Mouse (Mus musculus) heart, embryonic 11.5 days (tissue): ENCODE measurements around the gene Paf1. TPM values are rescaled to one million over a fixed set of nuclear protein-coding genes. Genes with fewer than 3 reads are reported as not detected.

Experiments
- ATAC-seq: fragments of 200-750 bp; cut with Nextera tagmentation; replicated peaks from 2 replicates; pipeline ENCODE4 v1.8.0; 2017; ENCODE audit warnings: moderate library complexity; ENCODE audit not compliant: insufficient number of reproducible peaks, low FRiP score, low TSS enrichment
- H3K27ac ChIP-seq: fragments of 300-500 bp; sonication (generic); 2 replicates; pipeline ENCODE4 v1.5.1; 2014; ENCODE audit warnings: mild to moderate bottlenecking, low read depth, low read length
- H3K27me3 ChIP-seq: fragments of 300-500 bp; sonication (generic); 2 replicates; pipeline ENCODE4 v1.6.1; 2014; ENCODE audit warnings: mild to moderate bottlenecking, low read length, mixed read lengths; ENCODE audit not compliant: control insufficient read depth, insufficient read depth
- H3K36me3 ChIP-seq: fragments of 300-500 bp; sonication (generic); 2 replicates; pipeline ENCODE4 v1.6.1; 2014; ENCODE audit warnings: mild to moderate bottlenecking, low read length, moderate library complexity, mixed read lengths; ENCODE audit not compliant: control insufficient read depth, insufficient read depth
- H3K4me1 ChIP-seq: fragments of 300-500 bp; sonication (generic); 2 replicates; pipeline ENCODE4 v1.6.1; 2014; ENCODE audit warnings: low read length; ENCODE audit not compliant: control insufficient read depth, insufficient read depth
- H3K4me2 ChIP-seq: fragments of 300-500 bp; sonication (generic); 2 replicates; pipeline ENCODE4 v1.6.1; 2014; ENCODE audit warnings: mild to moderate bottlenecking, moderate library complexity
- H3K4me3 ChIP-seq: fragments of 300-500 bp; sonication (generic); 2 replicates; pipeline ENCODE4 v1.5.1; 2014; ENCODE audit warnings: low read depth, low read length
- H3K9ac ChIP-seq: fragments of 300-500 bp; sonication (generic); 2 replicates; pipeline ENCODE4 v1.6.1; 2014; ENCODE audit warnings: mild to moderate bottlenecking, low read depth, low read length, moderate library complexity
- H3K9me3 ChIP-seq: fragments of 300-500 bp; sonication (generic); replicated peaks from 2 replicates; pipeline ENCODE4 v1.6.1; 2016; ENCODE audit warnings: low read length; ENCODE audit not compliant: control insufficient read depth
- WGBS: fragments of 180-500 bp; shearing (Covaris S2); extraction: QIAGEN DNeasy Blood & Tissue Kit; methylation state at CpG from one replicate; pipeline ENCODE4 v1.1.7; 2014; ENCODE audit not compliant: insufficient replicate concordance; 5-methylcytosine and 5-hydroxymethylcytosine counted together
- polyA plus RNA-seq: library from polyadenylated mRNA; unstranded; fragments of >200 nt; fragmentation: Nextera tagmentation; extraction: Ambion mirVana; gene quantifications from 2 replicates; pipeline ENCODE4 v1.2.1, GENCODE M21; 2014

Paf1 gene
- polyA plus RNA-seq, 1 experiment from 2014 or later = 70.2 TPM

- no peak overlapping the region for H3K9ac ChIP-seq
- ATAC-seq = peak; percentile 27; the same call in 1 of the 2 replicates
- WGBS = 100% methylated on average over 1 of the region's 1 CpGs
- no peak overlapping the region for H3K4me3 ChIP-seq
- no peaks in the 10 kb centered on the region for H3K27me3 ChIP-seq
- H3K27ac ChIP-seq = no peak overlapping the region
- H3K36me3 ChIP-seq = peaks cover 50% of the 10 kb centered on the region
- H3K4me2 ChIP-seq = no peak overlapping the region
- no peaks in the 10 kb centered on the region for H3K9me3 ChIP-seq
- H3K4me1 ChIP-seq = no peaks in the 10 kb centered on the region
These were observed 8.3 kb downstream of the Paf1 start for GRCm38 (mm10) chr7:28401030-28401429.

GRCm38 (mm10) chr7:28401942-28402341 lies 9.2 kb downstream of the Paf1 start:
- Histone ChIP-seq H3K27me3 (no peaks in the 10 kb centered on the region), H3K4me1 (no peaks in the 10 kb centered on the region), H3K4me2 (no peak overlapping the region), H3K9ac (no peak overlapping the region), H3K9me3 (no peaks in the 10 kb centered on the region), H3K36me3 (peaks cover 56% of the 10 kb centered on the region), H3K4me3 (no peak overlapping the region), H3K27ac (no peak overlapping the region)
- ATAC-seq = no peak
- 64% methylated on average over 3 of the region's 3 CpGs for WGBS

GRCm38 (mm10) chr7:28410841-28411475 lies 18.2 kb downstream of the Paf1 start:
- Histone ChIP-seq H3K27me3 (no peaks in the 10 kb centered on the region), H3K9ac (no peak overlapping the region), H3K36me3 (peaks cover 30% of the 10 kb centered on the region), H3K4me2 (no peak overlapping the region), H3K9me3 (no peaks in the 10 kb centered on the region), H3K4me1 (no peaks in the 10 kb centered on the region), H3K27ac (no peak overlapping the region), H3K4me3 (no peak overlapping the region)
- 85% methylated on average over 3 of the region's 3 CpGs for whole genome bisulfite sequencing
- ATAC-seq = no peak

- H3K27ac ChIP-seq = no peak overlapping the region
- no peaks in the 10 kb centered on the region for H3K4me1 ChIP-seq
- H3K4me2 ChIP-seq = no peak overlapping the region
- WGBS = 86% methylated on average over 4 of the region's 4 CpGs
- no peak for ATAC-seq
- no peaks in the 10 kb centered on the region for H3K9me3 ChIP-seq
- H3K36me3 ChIP-seq = peaks cover 20% of the 10 kb centered on the region
- H3K27me3 ChIP-seq = no peaks in the 10 kb centered on the region
- no peak overlapping the region for H3K4me3 ChIP-seq
- no peak overlapping the region for H3K9ac ChIP-seq
These were observed 20.1 kb downstream of the Paf1 start for GRCm38 (mm10) chr7:28412826-28413225.

DNA sequence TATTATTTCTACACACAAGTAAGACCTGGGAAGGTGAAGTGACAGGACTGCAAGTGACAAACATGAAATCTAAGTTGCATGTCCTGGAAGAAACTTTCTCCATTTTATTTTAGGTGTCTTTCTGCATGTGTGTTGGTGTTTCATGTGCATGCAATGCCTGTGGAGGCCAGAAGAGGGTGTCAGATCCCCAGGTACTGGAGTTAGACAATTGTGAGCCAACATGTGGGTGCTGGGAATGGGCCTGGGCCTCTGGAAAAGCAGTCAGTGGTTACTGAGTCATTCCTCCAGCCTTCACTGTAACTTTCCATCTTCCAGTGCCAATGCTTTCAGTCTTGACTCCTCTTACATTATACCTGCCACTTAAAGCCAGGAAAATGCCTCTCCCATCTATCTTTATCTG lies 24.6 kb downstream of the Paf1 start:
- Histone ChIP-seq H3K9me3 (no peaks in the 10 kb centered on the region), H3K36me3 (peaks cover 28% of the 10 kb centered on the region), H3K4me1 (no peaks in the 10 kb centered on the region), H3K9ac (no peak overlapping the region), H3K27ac (no peak overlapping the region), H3K4me3 (no peak overlapping the region), H3K27me3 (no peaks in the 10 kb centered on the region), H3K4me2 (no peak overlapping the region)
- no peak for ATAC-seq

DNA sequence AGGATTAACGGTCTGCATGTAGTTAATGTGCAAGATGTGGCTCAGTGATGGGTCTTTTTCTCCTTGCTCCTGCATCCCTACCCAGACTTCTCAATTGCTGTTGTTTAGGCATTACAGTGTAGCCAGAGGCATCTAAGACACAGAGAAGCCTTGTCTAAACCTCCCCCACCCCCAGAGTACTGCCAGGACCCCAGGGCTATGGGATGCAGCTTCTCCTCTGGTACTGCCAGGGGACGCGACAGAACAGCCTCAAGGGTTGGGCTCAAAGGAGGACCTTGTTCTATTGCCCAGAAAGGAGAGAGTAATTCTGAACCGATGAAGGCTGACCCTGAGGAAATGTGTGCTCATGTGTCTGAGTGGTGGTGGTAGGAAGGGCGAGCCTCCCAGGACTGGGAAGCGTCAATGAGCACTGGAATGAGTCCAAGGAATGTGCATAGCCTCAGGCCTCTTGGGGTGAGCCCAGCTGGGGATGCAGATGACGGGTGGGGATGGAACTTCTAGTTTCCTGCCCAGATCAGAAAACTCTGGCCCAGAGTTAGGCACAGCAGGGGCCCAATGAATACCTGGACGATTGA lies 25.4 kb downstream of the Paf1 start:
- no peaks in the 10 kb centered on the region for H3K27me3 ChIP-seq

GRCm38 (mm10) chr7:28419416-28419815 lies 26.7 kb downstream of the Paf1 start:
- Histone ChIP-seq H3K36me3 (peaks cover 26% of the 10 kb centered on the region), H3K9ac (no peak overlapping the region), H3K4me3 (no peak overlapping the region), H3K4me2 (no peak overlapping the region), H3K4me1 (no peaks in the 10 kb centered on the region), H3K27ac (no peak overlapping the region), H3K27me3 (no peaks in the 10 kb centered on the region), H3K9me3 (no peaks in the 10 kb centered on the region)
- ATAC-seq = no peak
- 96% methylated on average over 2 of the region's 2 CpGs for WGBS

More for the DNA sequence above, 25.4 kb downstream of the Paf1 start:
- ATAC-seq = peak; percentile 31; the same call in 1 of the 2 replicates
- H3K36me3 ChIP-seq = peaks cover 33% of the 10 kb centered on the region
- H3K27ac ChIP-seq = no peak overlapping the region
- H3K9ac ChIP-seq = no peak overlapping the region
- H3K9me3 ChIP-seq = no peaks in the 10 kb centered on the region
- WGBS = 69% methylated on average over 8 of the region's 8 CpGs
- H3K4me1 ChIP-seq = no peaks in the 10 kb centered on the region
- H3K4me3 ChIP-seq = no peak overlapping the region
- no peak overlapping the region for H3K4me2 ChIP-seq

DNA sequence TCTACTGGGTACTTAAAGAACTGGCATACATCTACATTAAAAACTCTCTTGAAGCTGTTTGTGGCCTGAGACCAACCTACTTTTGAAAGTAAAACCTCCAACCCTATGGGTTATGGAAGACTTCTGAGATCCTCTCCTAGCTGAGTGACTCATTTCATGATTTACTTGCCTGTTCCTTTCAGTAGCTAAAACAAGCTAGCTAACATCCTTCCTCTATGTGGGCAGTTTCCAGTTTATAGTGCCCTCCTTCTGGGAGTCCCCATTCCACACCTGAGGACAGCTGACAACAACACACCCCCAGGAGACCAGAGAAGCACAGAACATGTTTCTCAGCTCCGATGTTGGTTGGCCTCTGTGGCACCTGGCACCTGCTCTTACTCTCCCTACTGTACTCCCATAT lies 30.3 kb downstream of the Paf1 start:
- H3K36me3 ChIP-seq = peaks cover 16% of the 10 kb centered on the region
- H3K9me3 ChIP-seq = no peaks in the 10 kb centered on the region
- no peak overlapping the region for H3K27ac ChIP-seq
- no peak overlapping the region for H3K4me2 ChIP-seq
- H3K4me3 ChIP-seq = no peak overlapping the region
- 89% methylated on average over 1 of the region's 1 CpGs for WGBS
- ATAC-seq = no peak
- H3K9ac ChIP-seq = no peak overlapping the region
- H3K27me3 ChIP-seq = no peaks in the 10 kb centered on the region
- H3K4me1 ChIP-seq = no peaks in the 10 kb centered on the region

GRCm38 (mm10) chr7:28427738-28428137 lies 35.0 kb downstream of the Paf1 start:
- no peak for ATAC-seq
- H3K9ac ChIP-seq = no peak overlapping the region
- H3K9me3 ChIP-seq = no peaks in the 10 kb centered on the region
- no peak overlapping the region for H3K4me3 ChIP-seq
- peaks cover 14% of the 10 kb centered on the region for H3K36me3 ChIP-seq
- H3K4me2 ChIP-seq = no peak overlapping the region
- 0 out of 2 replicates have a peak, but pooled peaks cover 2% of the 10 kb centered on the region for H3K4me1 ChIP-seq
- no peaks in the 10 kb centered on the region for H3K27me3 ChIP-seq
- no peak overlapping the region for H3K27ac ChIP-seq
